Mouse (Mus musculus) heart, adult 2 months (tissue): ENCODE measurements at regions not wholly inside any gene's neighbourhood (a gene's known extent, or its start where the extent isn't known, plus 50 kb on each side); places are given as distances from the start of the nearest gene placed in this dataset.

ENCODE experiments used
- DNase-seq, 2 experiments: peaks; one replicate each; pipeline ENCODE4 v3.0.0; 2021
- H3K27ac ChIP-seq: fragments of 200-600 bp; 2 replicates; pipeline ENCODE4 v1.8.1; 2022
- H3K27me3 ChIP-seq: fragments of 200-500 bp; 2 replicates; pipeline ENCODE4 v1.6.1; 2012; ENCODE audit warnings: mild to moderate bottlenecking, low read length, inconsistent platforms, mixed read lengths; ENCODE audit not compliant: control insufficient read depth, insufficient read depth
- H3K36me3 ChIP-seq: fragments of 200-500 bp; 2 replicates; pipeline ENCODE4 v1.6.1; 2012; ENCODE audit warnings: low read length, inconsistent platforms; ENCODE audit not compliant: control insufficient read depth, insufficient read depth
- H3K4me1 ChIP-seq: fragments of 200-500 bp; 2 replicates; pipeline ENCODE4 v1.6.1; 2011; ENCODE audit warnings: low read length; ENCODE audit not compliant: control insufficient read depth, insufficient read depth
- H3K4me3 ChIP-seq: fragments of 200-600 bp; 2 replicates; pipeline ENCODE4 v1.8.1; 2022
- H3K79me2 ChIP-seq: fragments of 200-500 bp; replicated peaks from 2 replicates; pipeline ENCODE4 v1.6.1; 2012; ENCODE audit warnings: mild to moderate bottlenecking, inconsistent platforms, low read length, moderate library complexity, mixed read lengths; ENCODE audit not compliant: control insufficient read depth, insufficient read depth
- H3K9ac ChIP-seq: fragments of 200-500 bp; 2 replicates; pipeline ENCODE4 v1.6.1; 2012; ENCODE audit warnings: low read depth, mild to moderate bottlenecking, control low read depth, inconsistent platforms, low read length, mixed read lengths
- CTCF ChIP-seq: fragments of 200-600 bp; IDR thresholded peaks from 2 replicates; pipeline ENCODE4 v1.8.1; 2022; ENCODE audit warnings: antibody characterized with exemption, mild to moderate bottlenecking, moderate library complexity
- EP300 ChIP-seq: fragments of 200-500 bp; IDR thresholded peaks from 2 replicates; pipeline ENCODE4 v1.6.1; 2011; ENCODE audit warnings: low read depth, low read length, control low read depth; ENCODE audit not compliant: insufficient read depth
- POLR2A ChIP-seq: fragments of 200-500 bp; IDR thresholded peaks from 2 replicates; pipeline ENCODE4 v1.6.1; 2011; ENCODE audit warnings: mild to moderate bottlenecking, low read depth, low read length, control low read depth; ENCODE audit not compliant: insufficient read depth
- WGBS: fragments of 180-500 bp; shearing (Covaris S2); methylation state at CpG from one replicate; pipeline ENCODE4 v1.1.7; 2018; 5-methylcytosine and 5-hydroxymethylcytosine counted together
- intact Hi-C: fragments of 180-260 bp; cut with DNase I; formaldehyde crosslinking; loops from one replicate; pipeline ENCODE4 v1.15.1; 2025

GRCm38 (mm10) chr14:80901346-80901745 is 917.5 kb downstream of the Olfm4 start:
- Histone ChIP-seq H3K79me2 (no peaks in the 10 kb centered on the region), H3K36me3 (no peaks in the 10 kb centered on the region), H3K4me1 (no peaks in the 10 kb centered on the region), H3K9ac (no peak overlapping the region), H3K4me3 (no peak overlapping the region), H3K27me3 (no peaks in the 10 kb centered on the region), H3K27ac (no peak overlapping the region)
- 64% methylated on average over 10 of the region's 10 CpGs for WGBS
- intact Hi-C loops: no loop called here
- DNase-seq: peak in 1 of 2 experiments; percentile 4
- TF ChIP-seq POLR2A: no peak
- no peak for TF ChIP-seq CTCF
- TF ChIP-seq EP300: no peak

GRCm38 (mm10) chr14:80901759-80902163 is 917.9 kb downstream of the Olfm4 start:
- Histone ChIP-seq H3K4me3 (no peak overlapping the region), H3K4me1 (no peaks in the 10 kb centered on the region), H3K27ac (no peak overlapping the region), H3K27me3 (no peaks in the 10 kb centered on the region), H3K9ac (no peak overlapping the region), H3K79me2 (no peaks in the 10 kb centered on the region), H3K36me3 (no peaks in the 10 kb centered on the region)
- intact Hi-C loops: no loop called here
- no peak for DNase-seq
- 77% methylated on average over 9 of the region's 9 CpGs for WGBS
- TF ChIP-seq POLR2A: no peak
- no peak for TF ChIP-seq CTCF
- no peak for TF ChIP-seq EP300

GRCm38 (mm10) chr14:80916031-80916430 is 932.1 kb downstream of the Olfm4 start:
- WGBS: 58% methylated on average over 3 of the region's 3 CpGs
- Histone ChIP-seq H3K36me3 (no peaks in the 10 kb centered on the region), H3K4me1 (no peaks in the 10 kb centered on the region), H3K27me3 (no peaks in the 10 kb centered on the region), H3K9ac (no peak overlapping the region), H3K4me3 (no peak overlapping the region), H3K27ac (no peak overlapping the region), H3K79me2 (no peaks in the 10 kb centered on the region)
- TF ChIP-seq EP300: no peak
- no peak for TF ChIP-seq POLR2A
- no peak for TF ChIP-seq CTCF
- intact Hi-C loops: no loop called here
- no peak for DNase-seq

- DNase-seq: no peak
- TF ChIP-seq POLR2A (no peak), EP300 (no peak), CTCF (no peak)
These were observed 939.9 kb downstream of the Olfm4 start for GRCm38 (mm10) chr14:80923732-80924131.

GRCm38 (mm10) chr14:80959966-80960365 is 976.1 kb downstream of the Olfm4 start:
- H3K79me2 ChIP-seq: no peaks in the 10 kb centered on the region
- no peak overlapping the region for H3K9ac ChIP-seq
- no peaks in the 10 kb centered on the region for H3K27me3 ChIP-seq
- no peak overlapping the region for H3K27ac ChIP-seq
- no peaks in the 10 kb centered on the region for H3K36me3 ChIP-seq
- 88% methylated on average over 2 of the region's 2 CpGs for WGBS
- no peak for DNase-seq
- TF ChIP-seq CTCF (no peak), POLR2A (no peak), EP300 (no peak)
- intact Hi-C loops: no loop called here
- no peak overlapping the region for H3K4me3 ChIP-seq
- H3K4me1 ChIP-seq: no peaks in the 10 kb centered on the region

More at GRCm38 (mm10) chr14:80923732-80924131, 939.9 kb downstream of the Olfm4 start:
- no peak overlapping the region for H3K4me3 ChIP-seq
- H3K27ac ChIP-seq: no peak overlapping the region
- 50% methylated on average over 2 of the region's 2 CpGs for WGBS
- intact Hi-C loops: no loop called here
- no peaks in the 10 kb centered on the region for H3K36me3 ChIP-seq
- no peaks in the 10 kb centered on the region for H3K27me3 ChIP-seq
- no peaks in the 10 kb centered on the region for H3K4me1 ChIP-seq
- no peak overlapping the region for H3K9ac ChIP-seq
- no peaks in the 10 kb centered on the region for H3K79me2 ChIP-seq

GRCm38 (mm10) chr14:80975795-80976194 is 991.9 kb downstream of the Olfm4 start:
- TF ChIP-seq CTCF (no peak), POLR2A (no peak), EP300 (no peak)
- WGBS: 84% methylated on average over 4 of the region's 4 CpGs
- Histone ChIP-seq H3K36me3 (no peaks in the 10 kb centered on the region), H3K9ac (no peak overlapping the region), H3K4me3 (no peak overlapping the region), H3K27ac (no peak overlapping the region), H3K27me3 (no peaks in the 10 kb centered on the region), H3K79me2 (no peaks in the 10 kb centered on the region), H3K4me1 (no peaks in the 10 kb centered on the region)
- no peak for DNase-seq
- intact Hi-C loops: no loop called here
